Mouse (Mus musculus) macrophage (primary cell): Measurements from ENCODE around the gene Caskin2. TPM values are rescaled to one million over a fixed set of nuclear protein-coding genes. Genes with fewer than 3 reads are reported as not detected.

ENCODE experiments used
- polyA plus RNA-seq: library from polyadenylated mRNA; stranded (reverse); fragments of 250-400 nt; gene quantifications from 3 replicates; pipeline ENCODE4 v1.2.4, GENCODE M21; 2018; ENCODE audit warnings: inconsistent platforms

Caskin2 gene
- polyA plus RNA-seq, 1 experiment from 2014 or later = 0.86 TPM

Other genes starting within 250 kb of the Caskin2 start
- 11.4 to 41.8 TPM (median 14.7 TPM) in 3 replicates for gene Nup85, start 249.2 kb downstream of the Caskin2 start, polyA plus RNA-seq
- gene Mrps7, start 209.7 kb downstream of the Caskin2 start, polyA plus RNA-seq = 21.1 to 35.5 TPM (median 25.6 TPM) in 3 replicates
- gene Gga3, start 209.6 kb downstream of the Caskin2 start, polyA plus RNA-seq = 15.8 to 69.3 TPM (median 37.7 TPM) in 3 replicates
- 24.9 to 57.5 TPM (median 29.7 TPM) in 3 replicates for gene Mif4gd, start 200.7 kb downstream of the Caskin2 start, polyA plus RNA-seq
- 14.9 to 26.4 TPM (median 17.0 TPM) in 3 replicates for gene Slc25a19, start 185.3 kb downstream of the Caskin2 start, polyA plus RNA-seq
- 265 to 522 TPM (median 418 TPM) in 3 replicates for gene Grb2, start 105.0 kb downstream of the Caskin2 start, polyA plus RNA-seq
- gene Tmem94, start 48.2 kb downstream of the Caskin2 start, polyA plus RNA-seq = 13.8 to 22.4 TPM (median 14.1 TPM) in 3 replicates
- 4.8 to 12.1 TPM (median 7.2 TPM) in 3 replicates for gene Tsen54, start 1.1 kb upstream of the Caskin2 start, polyA plus RNA-seq
- 0.80 to 3.9 TPM (median 2.6 TPM) in 3 replicates for gene Llgl2, start 10.4 kb upstream of the Caskin2 start, polyA plus RNA-seq
- 0.13 TPM in 1 of 3 replicates, not detected in the others for gene Myo15b, start 44.8 kb upstream of the Caskin2 start, polyA plus RNA-seq
- gene Smim5, start 86.3 kb upstream of the Caskin2 start, polyA plus RNA-seq = 0.24 TPM in 1 of 3 replicates, not detected in the others
- gene Smim6, start 98.4 kb upstream of the Caskin2 start, polyA plus RNA-seq = not detected in 3 replicates
- gene Sap30bp, start 119.6 kb upstream of the Caskin2 start, polyA plus RNA-seq = 25.1 to 51.8 TPM (median 29.4 TPM) in 3 replicates
- 9.2 to 13.0 TPM (median 10.3 TPM) in 3 replicates for gene Recql5, start 119.8 kb upstream of the Caskin2 start, polyA plus RNA-seq
- gene Itgb4, start 161.1 kb upstream of the Caskin2 start, polyA plus RNA-seq = not detected in 3 replicates
- gene Galk1, start 199.1 kb upstream of the Caskin2 start, polyA plus RNA-seq = 7.6 to 30.8 TPM (median 14.0 TPM) in 3 replicates
- gene H3f3b, start 214.3 kb upstream of the Caskin2 start, polyA plus RNA-seq = 470 to 740 TPM (median 693 TPM) in 3 replicates
- gene Unk, start 216.7 kb upstream of the Caskin2 start, polyA plus RNA-seq = 12.2 to 20.0 TPM (median 19.4 TPM) in 3 replicates